Mouse (Mus musculus) liver, embryonic 13.5 days (tissue): ENCODE results near the gene Mtrf1l. TPM values are rescaled to one million over a fixed set of nuclear protein-coding genes. Genes with fewer than 3 reads are reported as not detected.

Experiments used
- ATAC-seq: fragments of 200-750 bp; cut with Nextera tagmentation; 2 replicates; pipeline ENCODE4 v1.8.0; 2017; ENCODE audit warnings: low read depth, mild to moderate bottlenecking, moderate number of reproducible peaks, moderate library complexity
- DNase-seq: peaks from one replicate; pipeline ENCODE4 v3.0.0; 2022
- H3K27ac ChIP-seq: fragments of 300-500 bp; sonication (generic); 2 replicates; pipeline ENCODE4 v1.5.1; 2015; ENCODE audit warnings: moderate library complexity, mild to moderate bottlenecking, inconsistent platforms
- H3K27me3 ChIP-seq: fragments of 300-500 bp; sonication (generic); 2 replicates; pipeline ENCODE4 v1.6.1; 2015; ENCODE audit warnings: mild to moderate bottlenecking, inconsistent platforms
- H3K36me3 ChIP-seq: fragments of 300-500 bp; sonication (generic); 2 replicates; pipeline ENCODE4 v1.6.1; 2015; ENCODE audit warnings: mild to moderate bottlenecking, inconsistent platforms
- H3K4me1 ChIP-seq: fragments of 300-500 bp; sonication (generic); replicated peaks from 2 replicates; pipeline ENCODE4 v1.6.1; 2015; ENCODE audit warnings: inconsistent platforms
- H3K4me2 ChIP-seq: fragments of 300-500 bp; sonication (generic); 2 replicates; pipeline ENCODE4 v1.6.1; 2015; ENCODE audit warnings: inconsistent platforms, mild to moderate bottlenecking, moderate library complexity
- H3K4me3 ChIP-seq: fragments of 300-500 bp; sonication (generic); replicated peaks from 2 replicates; pipeline ENCODE4 v1.5.1; 2015; ENCODE audit warnings: mild to moderate bottlenecking, inconsistent platforms
- H3K9ac ChIP-seq: fragments of 300-500 bp; sonication (generic); 2 replicates; pipeline ENCODE4 v1.6.1; 2015; ENCODE audit warnings: mild to moderate bottlenecking, inconsistent platforms
- H3K9me3 ChIP-seq: fragments of 300-500 bp; sonication (generic); replicated peaks from 2 replicates; pipeline ENCODE4 v1.6.1; 2016; ENCODE audit warnings: inconsistent platforms
- WGBS: fragments of 180-500 bp; shearing (Covaris S2); methylation state at CpG from one replicate; pipeline ENCODE4 v1.1.7; 2015; ENCODE audit not compliant: insufficient replicate concordance; 5-methylcytosine and 5-hydroxymethylcytosine counted together
- polyA plus RNA-seq: library from polyadenylated mRNA; unstranded; fragments of >200 nt; fragmentation: Nextera tagmentation; extraction: Ambion mirVana; gene quantifications from 2 replicates; pipeline ENCODE4 v1.2.1, GENCODE M21; 2015

The Mtrf1l gene
- 7.1 and 7.4 TPM in 2 replicates for polyA plus RNA-seq

DNA sequence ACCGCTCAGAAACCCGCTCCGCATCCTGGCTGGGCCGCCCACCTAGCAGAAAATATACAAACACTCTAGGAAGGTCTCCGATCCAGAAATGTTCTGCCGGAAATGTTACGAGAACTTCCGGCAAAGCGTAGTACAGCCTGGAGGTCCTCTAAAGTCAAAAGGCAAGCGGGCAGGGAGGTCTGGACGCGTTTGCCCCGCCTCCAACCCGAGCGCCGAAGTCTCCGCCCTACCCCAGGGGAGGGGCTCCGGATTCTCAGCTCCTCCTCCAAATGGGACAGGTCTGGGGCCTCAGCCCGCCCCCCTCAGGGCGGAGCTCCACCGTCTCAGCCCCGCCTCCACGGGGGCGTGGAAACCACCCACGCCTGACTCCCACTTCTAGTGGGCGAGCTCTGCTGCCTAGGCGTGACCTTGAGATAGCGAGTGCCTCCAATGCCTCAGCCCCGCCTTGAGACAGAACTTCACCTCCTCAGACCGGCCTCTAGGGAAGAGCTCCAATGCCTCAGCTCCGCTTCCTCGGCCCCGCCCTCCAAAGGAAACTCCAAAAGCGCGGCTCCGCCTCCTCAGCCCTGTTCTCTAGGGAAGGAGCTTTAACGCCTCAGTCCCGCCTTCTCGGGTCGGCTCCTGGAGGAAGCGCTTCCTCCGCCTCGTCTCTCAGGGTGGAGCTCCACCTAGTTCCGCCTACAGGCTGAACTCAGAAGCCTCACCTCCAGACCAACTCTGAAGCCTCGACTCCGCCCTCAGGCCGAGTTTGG, at the start of gene Mtrf1l:
Gene Mtrf1l, minus strand, starts transcription at position 171 of the 752 bp plus-strand sequence.
- WGBS: under 1% methylated on average over 47 of the region's 47 CpGs
- Histone ChIP-seq H3K27me3 (no peaks in the 10 kb centered on the region), H3K4me3 (peak within 1 kb of the TSS; percentile 97), H3K9me3 (no peaks in the 10 kb centered on the region), H3K36me3 (peaks cover 25% of the 10 kb centered on the region), H3K4me2 (peak within 1 kb of the TSS; percentile 98), H3K4me1 (peaks cover 43% of the 10 kb centered on the region), H3K27ac (peak within 1 kb of the TSS; percentile 92), H3K9ac (peak within 1 kb of the TSS; percentile 94)
- peak; percentile 93 for ATAC-seq
- peak; percentile 99 for DNase-seq

DNA sequence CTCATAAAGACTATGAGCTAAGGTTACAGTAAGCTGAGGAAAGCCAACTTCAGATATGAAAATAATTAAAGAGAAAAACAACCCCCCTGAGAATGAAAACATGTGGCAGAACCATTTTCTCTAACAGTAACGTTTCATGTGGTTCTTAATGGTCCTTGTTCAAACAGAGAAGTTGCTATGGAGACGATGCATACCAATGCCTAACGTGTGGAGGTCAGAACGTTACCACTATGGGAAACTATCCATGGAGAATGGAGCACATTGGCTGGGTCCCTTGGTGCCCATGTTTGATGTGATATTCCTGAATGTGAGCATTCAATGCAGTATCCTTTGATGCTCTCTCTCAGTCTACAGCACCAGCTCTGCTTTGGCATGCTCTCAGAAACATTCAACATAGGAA, 47.4 kb upstream of the Mtrf1l start:
- Histone ChIP-seq H3K36me3 (no peaks in the 10 kb centered on the region), H3K4me3 (no peak overlapping the region), H3K9me3 (no peaks in the 10 kb centered on the region), H3K4me1 (no peaks in the 10 kb centered on the region), H3K9ac (no peak overlapping the region), H3K4me2 (no peak overlapping the region), H3K27ac (no peak overlapping the region), H3K27me3 (no peaks in the 10 kb centered on the region)
- no peak for DNase-seq
- WGBS: 55% methylated on average over 4 of the region's 4 CpGs
- no peak for ATAC-seq

- H3K27ac ChIP-seq: no peak overlapping the region
- H3K9ac ChIP-seq: no peak overlapping the region
- H3K27me3 ChIP-seq: no peaks in the 10 kb centered on the region
- whole genome bisulfite sequencing: 75% methylated on average over 11 of the region's 11 CpGs
- H3K9me3 ChIP-seq: no peaks in the 10 kb centered on the region
- no peak overlapping the region for H3K4me2 ChIP-seq
- H3K4me1 ChIP-seq: no peaks in the 10 kb centered on the region
- no peak for DNase-seq
- H3K4me3 ChIP-seq: no peak overlapping the region
- H3K36me3 ChIP-seq: no peaks in the 10 kb centered on the region
- no peak for ATAC-seq
Measured at GRCm38 (mm10) chr10:5867981-5868552, 44.4 kb upstream of the Mtrf1l start.

DNA sequence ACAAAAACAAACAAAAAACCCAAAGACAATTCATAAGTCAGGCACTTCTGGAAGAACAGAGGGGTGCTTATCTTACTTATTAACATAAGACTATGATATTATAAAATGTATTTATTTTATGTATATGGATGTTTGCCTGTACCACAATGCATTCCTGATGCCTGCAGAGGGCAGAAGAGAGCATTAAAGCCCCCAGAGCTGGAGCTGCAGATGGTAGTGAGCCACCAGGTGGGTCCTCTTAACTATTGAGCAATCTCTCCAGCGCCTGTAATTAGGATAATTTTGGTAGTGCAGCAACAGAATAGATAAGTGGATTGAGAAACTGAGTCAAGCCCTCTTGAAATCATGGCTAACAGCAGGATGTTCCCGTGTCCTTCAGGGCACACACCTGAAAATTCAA, 42.3 kb upstream of the Mtrf1l start:
- Histone ChIP-seq H3K4me2 (no peak overlapping the region), H3K9ac (no peak overlapping the region), H3K4me1 (no peaks in the 10 kb centered on the region), H3K27me3 (no peaks in the 10 kb centered on the region), H3K36me3 (no peaks in the 10 kb centered on the region), H3K27ac (no peak overlapping the region), H3K4me3 (no peak overlapping the region), H3K9me3 (no peaks in the 10 kb centered on the region)
- ATAC-seq (no peak), DNase-seq (no peak)
- WGBS: 46% methylated on average over 2 of the region's 2 CpGs

DNA sequence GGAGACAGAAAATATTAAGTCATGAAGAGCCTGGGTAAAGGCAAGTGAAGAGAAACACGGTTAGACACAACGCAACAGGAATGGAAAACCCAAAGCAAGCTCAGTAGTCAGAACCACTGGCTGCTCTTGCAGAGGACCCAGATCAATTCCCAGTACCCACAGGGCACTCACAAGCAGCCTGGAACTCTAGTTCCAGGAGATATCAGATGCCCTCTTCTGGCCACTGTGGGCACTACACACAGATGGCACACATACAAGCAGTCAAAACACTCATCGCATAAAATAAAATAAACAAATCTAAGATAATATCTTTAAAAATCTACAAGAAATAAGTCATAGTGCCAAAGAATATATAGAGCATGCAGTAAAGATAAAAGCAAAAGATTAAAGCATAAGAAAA, 39.0 kb upstream of the Mtrf1l start:
- no peaks in the 10 kb centered on the region for H3K36me3 ChIP-seq
- H3K4me1 ChIP-seq: no peaks in the 10 kb centered on the region
- WGBS: 88% methylated on average over 3 of the region's 3 CpGs

GRCm38 (mm10) chr10:5860849-5861248, 37.1 kb upstream of the Mtrf1l start:
- Histone ChIP-seq H3K9ac (no peak overlapping the region), H3K27ac (no peak overlapping the region), H3K27me3 (no peaks in the 10 kb centered on the region), H3K36me3 (no peaks in the 10 kb centered on the region), H3K4me1 (no peaks in the 10 kb centered on the region), H3K4me3 (no peak overlapping the region), H3K9me3 (no peaks in the 10 kb centered on the region), H3K4me2 (no peak overlapping the region)
- 72% methylated on average over 3 of the region's 3 CpGs for WGBS
- no peak for DNase-seq
- ATAC-seq: no peak

More for the DNA sequence above, 39.0 kb upstream of the Mtrf1l start:
- no peak for DNase-seq
- Histone ChIP-seq H3K9me3 (no peaks in the 10 kb centered on the region), H3K4me3 (no peak overlapping the region), H3K27me3 (no peaks in the 10 kb centered on the region), H3K9ac (no peak overlapping the region), H3K4me2 (no peak overlapping the region), H3K27ac (no peak overlapping the region)
- no peak for ATAC-seq

GRCm38 (mm10) chr10:5859729-5860128, 36.0 kb upstream of the Mtrf1l start:
- H3K4me3 ChIP-seq: no peak overlapping the region
- no peaks in the 10 kb centered on the region for H3K9me3 ChIP-seq
- WGBS: 56% methylated on average over 4 of the region's 4 CpGs
- ATAC-seq (no peak), DNase-seq (peak; percentile 3)
- no peak overlapping the region for H3K9ac ChIP-seq
- no peaks in the 10 kb centered on the region for H3K27me3 ChIP-seq
- no peak overlapping the region for H3K27ac ChIP-seq
- no peaks in the 10 kb centered on the region for H3K4me1 ChIP-seq
- no peaks in the 10 kb centered on the region for H3K36me3 ChIP-seq
- H3K4me2 ChIP-seq: no peak overlapping the region

DNA sequence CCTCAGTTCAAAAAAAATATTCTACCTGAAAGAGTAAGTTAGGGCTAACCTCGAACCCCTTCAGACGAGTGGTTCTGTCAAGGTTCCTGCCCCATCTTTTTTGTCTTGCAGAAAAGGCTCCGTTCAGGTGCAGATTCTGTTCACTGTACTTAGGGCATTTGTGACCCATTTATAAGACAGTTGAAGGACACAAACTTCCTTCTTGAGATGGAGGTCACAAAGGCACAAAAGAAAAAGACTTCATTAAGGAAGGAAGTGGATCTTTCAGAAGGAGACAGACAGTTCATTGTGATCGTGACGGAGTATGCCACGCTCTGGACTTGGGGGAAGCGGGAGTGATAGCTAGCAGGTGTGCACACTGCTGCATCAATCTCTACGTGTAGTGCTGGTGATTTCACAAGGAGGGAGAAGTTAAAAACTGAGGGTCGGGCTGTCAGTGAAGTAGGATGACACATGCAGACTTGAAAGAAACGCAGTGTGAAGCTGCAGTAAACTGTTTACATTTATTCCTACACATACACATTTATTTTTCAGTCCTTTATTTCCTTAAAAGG, 34.4 kb upstream of the Mtrf1l start:
- Histone ChIP-seq H3K4me2 (no peak overlapping the region), H3K27ac (no peak overlapping the region), H3K9ac (no peak overlapping the region), H3K27me3 (no peaks in the 10 kb centered on the region), H3K4me1 (no peaks in the 10 kb centered on the region), H3K4me3 (no peak overlapping the region), H3K9me3 (no peaks in the 10 kb centered on the region), H3K36me3 (no peaks in the 10 kb centered on the region)
- ATAC-seq (no peak), DNase-seq (no peak)
- 37% methylated on average over 10 of the region's 10 CpGs for WGBS

DNA sequence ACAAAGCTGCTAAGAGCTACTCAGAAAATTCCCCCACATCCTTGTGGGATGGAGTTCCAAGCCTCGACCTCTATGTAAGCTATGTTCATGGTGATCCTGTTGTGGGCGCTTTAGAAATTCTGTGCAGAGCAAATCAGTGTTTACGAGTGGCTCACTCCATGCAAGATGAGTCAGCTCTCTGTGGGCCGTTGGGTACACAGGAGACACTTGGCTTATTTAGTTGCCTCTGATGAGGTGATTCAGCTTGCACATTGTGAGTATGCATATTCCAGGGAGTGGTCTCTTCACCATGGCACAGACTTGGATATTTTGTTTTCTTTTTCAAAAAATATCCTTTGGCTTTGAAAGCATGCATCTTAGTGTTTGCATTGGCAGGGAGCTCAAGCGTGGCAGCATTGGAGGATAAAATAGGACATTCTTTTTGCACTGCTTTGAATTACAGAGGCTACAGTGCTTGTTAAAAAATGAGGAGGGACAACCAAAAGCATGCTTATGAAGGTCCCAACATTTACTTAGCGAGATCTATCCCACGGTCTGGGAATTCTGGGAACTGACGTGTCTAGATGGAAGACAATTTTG, 29.7 kb upstream of the Mtrf1l start:
- H3K9ac ChIP-seq: no peak overlapping the region
- H3K9me3 ChIP-seq: no peaks in the 10 kb centered on the region
- H3K4me3 ChIP-seq: no peak overlapping the region
- H3K27ac ChIP-seq: no peak overlapping the region
- H3K4me2 ChIP-seq: no peak overlapping the region
- no peaks in the 10 kb centered on the region for H3K36me3 ChIP-seq
- ATAC-seq: no peak
- WGBS: 68% methylated on average over 8 of the region's 8 CpGs
- no peaks in the 10 kb centered on the region for H3K4me1 ChIP-seq
- DNase-seq: no peak
- no peaks in the 10 kb centered on the region for H3K27me3 ChIP-seq

DNA sequence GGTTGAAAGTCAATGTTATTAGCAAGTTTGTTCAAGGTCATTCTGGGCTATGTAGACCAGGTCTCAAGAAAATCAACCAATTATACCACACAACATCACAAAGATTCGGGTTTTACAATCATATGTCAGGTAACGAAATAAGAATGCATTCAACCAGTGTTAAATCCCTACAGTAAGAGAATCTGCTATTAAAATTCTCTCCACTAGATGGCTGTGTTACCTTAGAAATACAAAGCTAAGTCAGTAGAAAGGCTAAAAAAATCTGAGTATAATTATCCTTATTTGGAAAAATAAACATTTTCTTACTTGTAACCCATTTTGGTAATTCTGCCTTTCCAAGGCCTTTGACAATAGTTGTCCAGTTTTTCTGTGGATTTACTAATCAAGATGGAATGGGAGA, 23.2 kb upstream of the Mtrf1l start:
- DNase-seq (no peak), ATAC-seq (no peak)
- H3K4me2 ChIP-seq: no peak overlapping the region
- H3K4me1 ChIP-seq: no peaks in the 10 kb centered on the region
- 20% methylated on average over 2 of the region's 2 CpGs for WGBS
- no peak overlapping the region for H3K4me3 ChIP-seq
- H3K27me3 ChIP-seq: no peaks in the 10 kb centered on the region
- H3K9ac ChIP-seq: no peak overlapping the region
- no peaks in the 10 kb centered on the region for H3K9me3 ChIP-seq
- H3K27ac ChIP-seq: no peak overlapping the region
- H3K36me3 ChIP-seq: no peaks in the 10 kb centered on the region

GRCm38 (mm10) chr10:5841369-5841768, 17.7 kb upstream of the Mtrf1l start:
- Histone ChIP-seq H3K4me1 (no peaks in the 10 kb centered on the region), H3K27ac (no peak overlapping the region), H3K27me3 (no peaks in the 10 kb centered on the region), H3K4me3 (no peak overlapping the region), H3K9ac (no peak overlapping the region), H3K9me3 (no peaks in the 10 kb centered on the region), H3K4me2 (no peak overlapping the region), H3K36me3 (no peaks in the 10 kb centered on the region)
- ATAC-seq (no peak), DNase-seq (no peak)
- WGBS: 69% methylated on average over 4 of the region's 4 CpGs
